Mouse (Mus musculus) ovary, postnatal 10 days (tissue): ENCODE measurements around the gene Mgat4a.

Experiments
- DNase-seq: peaks from one replicate; pipeline ENCODE4 v3.0.0; 2022; ENCODE audit warnings: low spot score

The Mgat4a gene

GRCm38 (mm10) chr1:37495698-37496321 is 45.0 kb downstream of the Mgat4a start:
- no peak for DNase-seq

- no peak for DNase-seq
Measured at GRCm38 (mm10) chr1:37495104-37495503, 45.7 kb downstream of the Mgat4a start.

GRCm38 (mm10) chr1:37491672-37492071 is 49.1 kb downstream of the Mgat4a start:
- DNase-seq: no peak

GRCm38 (mm10) chr1:37490691-37491212 is 50.1 kb downstream of the Mgat4a start:
- DNase-seq: no peak

- no peak for DNase-seq
Measured at GRCm38 (mm10) chr1:37488531-37488930, 52.3 kb downstream of the Mgat4a start.

GRCm38 (mm10) chr1:37486994-37487393 is 53.8 kb downstream of the Mgat4a start:
- DNase-seq: no peak

GRCm38 (mm10) chr1:37486439-37486838 is 54.4 kb downstream of the Mgat4a start:
- DNase-seq: no peak

GRCm38 (mm10) chr1:37484612-37485011 is 56.2 kb downstream of the Mgat4a start:
- no peak for DNase-seq

GRCm38 (mm10) chr1:37481331-37481730 is 59.5 kb downstream of the Mgat4a start:
- no peak for DNase-seq

GRCm38 (mm10) chr1:37480731-37481130 is 60.1 kb downstream of the Mgat4a start:
- no peak for DNase-seq

- no peak for DNase-seq
Measured at GRCm38 (mm10) chr1:37479759-37480158, 61.1 kb downstream of the Mgat4a start.

GRCm38 (mm10) chr1:37479074-37479473 is 61.7 kb downstream of the Mgat4a start:
- no peak for DNase-seq

GRCm38 (mm10) chr1:37478416-37478815 is 62.4 kb downstream of the Mgat4a start:
- no peak for DNase-seq

GRCm38 (mm10) chr1:37477928-37478327 is 62.9 kb downstream of the Mgat4a start:
- DNase-seq: no peak

- no peak for DNase-seq
Measured at GRCm38 (mm10) chr1:37477250-37477649, 63.6 kb downstream of the Mgat4a start.

GRCm38 (mm10) chr1:37475312-37475711 is 65.5 kb downstream of the Mgat4a start:
- DNase-seq: no peak

- DNase-seq: no peak
Measured at GRCm38 (mm10) chr1:37474634-37475190, 66.1 kb downstream of the Mgat4a start.

- DNase-seq: no peak
Measured at GRCm38 (mm10) chr1:37474046-37474445, 66.8 kb downstream of the Mgat4a start.

- DNase-seq: no peak
Measured at GRCm38 (mm10) chr1:37473251-37473650, 67.6 kb downstream of the Mgat4a start.

- DNase-seq: no peak
Measured at GRCm38 (mm10) chr1:37471179-37472148, 69.4 kb downstream of the Mgat4a start.

GRCm38 (mm10) chr1:37469007-37469406 is 71.8 kb downstream of the Mgat4a start:
- DNase-seq: no peak

GRCm38 (mm10) chr1:37467806-37468205 is 73.0 kb downstream of the Mgat4a start:
- no peak for DNase-seq
